Mouse (Mus musculus) midbrain, embryonic 16.5 days (tissue): ENCODE results near the gene Gstp2. TPM values are rescaled to one million over a fixed set of nuclear protein-coding genes. Genes with fewer than 3 reads are reported as not detected.

ENCODE experiments used
- ATAC-seq: fragments of 200-750 bp; cut with Nextera tagmentation; 2 replicates; pipeline ENCODE4 v1.8.0; 2017; ENCODE audit warnings: moderate TSS enrichment
- H3K27ac ChIP-seq: fragments of 300-500 bp; sonication (generic); 2 replicates; pipeline ENCODE4 v1.5.1; 2014; ENCODE audit warnings: mild to moderate bottlenecking, low read length, mixed read lengths
- H3K27me3 ChIP-seq: fragments of 300-500 bp; sonication (generic); 2 replicates; pipeline ENCODE4 v1.6.1; 2014; ENCODE audit warnings: low read depth, low read length, mixed read lengths; ENCODE audit not compliant: control insufficient read depth, insufficient read depth
- H3K36me3 ChIP-seq: fragments of 300-500 bp; sonication (generic); 2 replicates; pipeline ENCODE4 v1.6.1; 2014; ENCODE audit warnings: mild to moderate bottlenecking, low read length, moderate library complexity, mixed read lengths; ENCODE audit not compliant: control insufficient read depth, insufficient read depth
- H3K4me1 ChIP-seq: fragments of 300-500 bp; sonication (generic); 2 replicates; pipeline ENCODE4 v1.6.1; 2014; ENCODE audit warnings: mild to moderate bottlenecking, low read length, mixed read lengths; ENCODE audit not compliant: control insufficient read depth, insufficient read depth
- H3K4me2 ChIP-seq: fragments of 300-500 bp; sonication (generic); 2 replicates; pipeline ENCODE4 v1.6.1; 2014; ENCODE audit warnings: mild to moderate bottlenecking, low read length, mixed read lengths
- H3K4me3 ChIP-seq: fragments of 300-500 bp; sonication (generic); 2 replicates; pipeline ENCODE4 v1.5.1; 2014; ENCODE audit warnings: low read depth, mild to moderate bottlenecking, low read length, moderate library complexity, mixed read lengths
- H3K9ac ChIP-seq: fragments of 300-500 bp; sonication (generic); 2 replicates; pipeline ENCODE4 v1.6.1; 2014; ENCODE audit warnings: low read depth, low read length, mixed read lengths
- H3K9me3 ChIP-seq: fragments of 300-500 bp; sonication (generic); replicated peaks from 2 replicates; pipeline ENCODE4 v1.6.1; 2014; ENCODE audit warnings: mild to moderate bottlenecking, low read length, mixed read lengths; ENCODE audit not compliant: control insufficient read depth, poor library complexity, severe bottlenecking
- WGBS: fragments of 180-500 bp; shearing (Covaris S2); extraction: QIAGEN DNeasy Blood & Tissue Kit; methylation state at CpG from one replicate; pipeline ENCODE4 v1.1.7; 2014; 5-methylcytosine and 5-hydroxymethylcytosine counted together
- polyA plus RNA-seq: library from polyadenylated mRNA; unstranded; fragments of >200 nt; fragmentation: Nextera tagmentation; extraction: Ambion mirVana; gene quantifications from 2 replicates; pipeline ENCODE4 v1.2.1, GENCODE M21; 2015

The Gstp2 gene
- polyA plus RNA-seq, 1 experiment from 2014 or later = 5.2 TPM

GRCm38 (mm10) chr19:4087090-4087489 lies 41.3 kb upstream of the Gstp2 start:
- Histone ChIP-seq H3K4me3 (no peak overlapping the region), H3K9me3 (no peaks in the 10 kb centered on the region), H3K27me3 (no peaks in the 10 kb centered on the region), H3K27ac (no peak overlapping the region), H3K4me2 (no peak overlapping the region), H3K4me1 (no peaks in the 10 kb centered on the region), H3K36me3 (no peaks in the 10 kb centered on the region), H3K9ac (no peak overlapping the region)
- ATAC-seq = no peak
- WGBS = 90% methylated on average over 5 of the region's 5 CpGs

- H3K9ac ChIP-seq = no peak overlapping the region
- H3K4me2 ChIP-seq = no peak overlapping the region
- 93% methylated on average over 15 of the region's 15 CpGs for WGBS
- no peaks in the 10 kb centered on the region for H3K4me1 ChIP-seq
- no peak overlapping the region for H3K4me3 ChIP-seq
- H3K27me3 ChIP-seq = no peaks in the 10 kb centered on the region
- no peaks in the 10 kb centered on the region for H3K36me3 ChIP-seq
- H3K9me3 ChIP-seq = no peaks in the 10 kb centered on the region
- no peak overlapping the region for H3K27ac ChIP-seq
- no peak for ATAC-seq
Measured at GRCm38 (mm10) chr19:4086156-4086555, 40.3 kb upstream of the Gstp2 start.

GRCm38 (mm10) chr19:4084984-4085383 lies 39.2 kb upstream of the Gstp2 start:
- Histone ChIP-seq H3K36me3 (no peaks in the 10 kb centered on the region), H3K9me3 (no peaks in the 10 kb centered on the region), H3K4me2 (no peak overlapping the region), H3K9ac (no peak overlapping the region), H3K4me1 (no peaks in the 10 kb centered on the region), H3K27ac (no peak overlapping the region), H3K27me3 (no peaks in the 10 kb centered on the region), H3K4me3 (no peak overlapping the region)
- 92% methylated on average over 1 of the region's 1 CpGs for WGBS
- no peak for ATAC-seq

GRCm38 (mm10) chr19:4083826-4084225 lies 38.0 kb upstream of the Gstp2 start:
- H3K4me3 ChIP-seq = no peak overlapping the region
- WGBS = 39% methylated on average over 8 of the region's 8 CpGs
- H3K36me3 ChIP-seq = no peaks in the 10 kb centered on the region
- H3K27me3 ChIP-seq = no peaks in the 10 kb centered on the region
- no peaks in the 10 kb centered on the region for H3K4me1 ChIP-seq
- no peak overlapping the region for H3K27ac ChIP-seq
- H3K9ac ChIP-seq = no peak overlapping the region
- no peak for ATAC-seq
- H3K4me2 ChIP-seq = no peak overlapping the region
- H3K9me3 ChIP-seq = no peaks in the 10 kb centered on the region

GRCm38 (mm10) chr19:4083316-4083715 lies 37.5 kb upstream of the Gstp2 start:
- H3K9me3 ChIP-seq = no peaks in the 10 kb centered on the region
- 77% methylated on average over 7 of the region's 7 CpGs for WGBS
- no peak overlapping the region for H3K9ac ChIP-seq
- no peaks in the 10 kb centered on the region for H3K36me3 ChIP-seq
- no peaks in the 10 kb centered on the region for H3K4me1 ChIP-seq
- H3K27me3 ChIP-seq = no peaks in the 10 kb centered on the region
- H3K4me2 ChIP-seq = no peak overlapping the region
- ATAC-seq = no peak
- H3K27ac ChIP-seq = no peak overlapping the region
- H3K4me3 ChIP-seq = no peak overlapping the region

GRCm38 (mm10) chr19:4082219-4082965 lies 36.6 kb upstream of the Gstp2 start:
- H3K4me1 ChIP-seq = no peaks in the 10 kb centered on the region
- H3K27me3 ChIP-seq = no peaks in the 10 kb centered on the region
- 83% methylated on average over 11 of the region's 11 CpGs for WGBS
- no peak overlapping the region for H3K4me2 ChIP-seq
- no peak overlapping the region for H3K27ac ChIP-seq
- H3K9me3 ChIP-seq = no peaks in the 10 kb centered on the region
- no peak overlapping the region for H3K4me3 ChIP-seq
- ATAC-seq = no peak
- no peak overlapping the region for H3K9ac ChIP-seq
- no peaks in the 10 kb centered on the region for H3K36me3 ChIP-seq

- Histone ChIP-seq H3K36me3 (no peaks in the 10 kb centered on the region), H3K9me3 (no peaks in the 10 kb centered on the region), H3K4me3 (no peak within 1 kb of the TSS), H3K4me2 (no peak within 1 kb of the TSS), H3K27me3 (no peaks in the 10 kb centered on the region), H3K4me1 (no peaks in the 10 kb centered on the region), H3K27ac (no peak within 1 kb of the TSS), H3K9ac (no peak within 1 kb of the TSS)
- WGBS = 57% methylated on average over 3 of the region's 3 CpGs
- no peak for ATAC-seq
Measured at GRCm38 (mm10) chr19:4081394-4081793, 35.6 kb upstream of the Gstp2 start, which contains the start of gene Cabp2. Cabp2 (plus strand) TSS chr19:4081578.

GRCm38 (mm10) chr19:4080511-4081009 lies 34.7 kb upstream of the Gstp2 start:
- WGBS = 72% methylated on average over 8 of the region's 8 CpGs
- no peak for ATAC-seq

GRCm38 (mm10) chr19:4079594-4079993 lies 33.8 kb upstream of the Gstp2 start:
- Histone ChIP-seq H3K9ac (no peak overlapping the region), H3K4me1 (no peaks in the 10 kb centered on the region), H3K27ac (no peak overlapping the region), H3K36me3 (no peaks in the 10 kb centered on the region), H3K4me2 (no peak overlapping the region), H3K9me3 (no peaks in the 10 kb centered on the region), H3K27me3 (no peaks in the 10 kb centered on the region), H3K4me3 (no peak overlapping the region)
- ATAC-seq = no peak
- 73% methylated on average over 1 of the region's 1 CpGs for WGBS

More at GRCm38 (mm10) chr19:4080511-4081009, 34.7 kb upstream of the Gstp2 start:
- Histone ChIP-seq H3K9me3 (no peaks in the 10 kb centered on the region), H3K4me3 (no peak overlapping the region), H3K27me3 (no peaks in the 10 kb centered on the region), H3K4me1 (no peaks in the 10 kb centered on the region), H3K27ac (no peak overlapping the region), H3K4me2 (no peak overlapping the region), H3K9ac (no peak overlapping the region), H3K36me3 (no peaks in the 10 kb centered on the region)
